In the genomic region with DNA sequence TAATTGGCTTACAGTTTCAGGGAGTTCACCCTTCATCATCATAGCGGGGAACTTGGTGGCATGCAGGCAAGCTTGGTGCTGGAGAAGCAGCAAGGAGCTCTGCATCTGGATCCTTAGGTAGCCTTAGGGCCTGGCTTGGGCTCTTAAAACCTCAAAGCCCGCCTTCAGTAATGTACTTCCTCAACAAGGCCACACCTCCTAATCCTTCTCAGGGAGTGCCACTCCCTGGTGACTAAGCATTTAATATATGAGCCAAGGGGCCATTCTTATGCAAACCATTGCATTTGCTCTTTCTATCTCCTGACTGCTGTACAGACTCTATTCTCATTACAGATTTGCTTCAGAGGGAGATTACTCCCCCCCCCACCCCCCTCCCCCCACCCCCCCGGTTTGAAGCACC, we compare ENCODE assay signal across 28 mouse cellular contexts.
DNase-seq lines count a peak whose midpoint lies in the region; ATAC-seq lines count a peak whose summit lies in the region.
"Had no signal": no experiment of that assay in that cellular context is flagged by ENCODE, and none has a peak within 500 bp of the region (broad histone marks: within the 10 kb centered on the region; RNA-seq: fewer than 3 reads in every experiment).

No protein-coding gene starts in this region.

- peak overlapping the region; percentile 71; the same call in 1 of the 2 replicates for H3K27ac ChIP-seq in midbrain, embryonic 15.5 days
- H3K27ac ChIP-seq: gastrocnemius, adult 2 months; heart, adult 2 months; hindbrain, embryonic 10.5 days; hindbrain, embryonic 15.5 days; limb, embryonic 12.5 days; liver, embryonic 15.5 days; stomach, embryonic 15.5 days had no signal

- no peaks in the 10 kb centered on the region for H3K36me3 ChIP-seq in midbrain, embryonic 15.5 days (replicated peaks)
- H3K36me3 ChIP-seq: heart, embryonic 12.5 days; hindbrain, embryonic 10.5 days; hindbrain, embryonic 15.5 days; limb, embryonic 12.5 days; liver, embryonic 15.5 days; stomach, embryonic 15.5 days had no signal

- no peak overlapping the region for H3K4me2 ChIP-seq in midbrain, embryonic 15.5 days
- H3K4me2 ChIP-seq: heart, embryonic 12.5 days; hindbrain, embryonic 15.5 days; limb, embryonic 12.5 days; liver, embryonic 15.5 days; lung, embryonic 14.5 days; stomach, embryonic 15.5 days had no signal

- H3K4me1 ChIP-seq in midbrain, embryonic 15.5 days, result peaks cover 6% of the 10 kb centered on the region; the same call in 1 of the 2 replicates
- H3K4me1 ChIP-seq: heart, embryonic 12.5 days; hindbrain, embryonic 10.5 days; hindbrain, embryonic 15.5 days; limb, embryonic 12.5 days; liver, embryonic 15.5 days; stomach, embryonic 15.5 days had no signal

- no peak overlapping the region for H3K9ac ChIP-seq in midbrain, embryonic 15.5 days
- H3K9ac ChIP-seq: heart, embryonic 12.5 days; hindbrain, embryonic 15.5 days; limb, embryonic 12.5 days; liver, embryonic 15.5 days; lung, embryonic 14.5 days; stomach, embryonic 15.5 days had no signal

- WGBS in midbrain, embryonic 15.5 days, result 82% methylated on average over 3 of the region's 3 CpGs

- intact Hi-C loops in heart, postnatal 14 days (cut with DNase I), result no loop called here

- peak; percentile 39 for DNase-seq in heart, adult 11 months
- no peak for DNase-seq in heart, postnatal 14 days
- peak; percentile 45 for DNase-seq in ES-CJ7 (ENCODE audit: low read depth, low spot score)
- DNase-seq in NIH3T3 (ENCODE audit: low read depth), result peak; percentile 41
- DNase-seq in lung, postnatal 25 days (ENCODE audit: low spot score), result no peak
- DNase-seq in embryo, embryonic 10.5 days (ENCODE audit: low spot score), result no peak
- DNase-seq in natural killer cell, adult 2 months (ENCODE audit: low spot score in 2 of 2), result no peak
- DNase-seq: adrenal gland, postnatal 25 days; cerebellum, adult 18-20 months; cerebellum, postnatal 14 days; gastrocnemius, adult 2 months; gastrocnemius, postnatal 36 days; heart, adult 2 months; kidney, adult 2 months; kidney, postnatal 36 days; lung, embryonic 14.5 days; lung, postnatal 14 days; right cerebral cortex, postnatal 14 days; thymus, postnatal 14 days had no signal

- no peaks in the 10 kb centered on the region for H3K27me3 ChIP-seq in midbrain, embryonic 15.5 days (replicated peaks)
- H3K27me3 ChIP-seq: hindbrain, embryonic 15.5 days; liver, embryonic 15.5 days; stomach, embryonic 15.5 days had no signal

- H3K9me3 ChIP-seq in midbrain, embryonic 15.5 days, result no peaks in the 10 kb centered on the region
- H3K9me3 ChIP-seq: hindbrain, embryonic 15.5 days; liver, embryonic 15.5 days; stomach, embryonic 15.5 days had no signal

- ATAC-seq in midbrain, embryonic 15.5 days (replicated peaks), result no peak

- no peak overlapping the region for H3K4me3 ChIP-seq in midbrain, embryonic 15.5 days
- H3K4me3 ChIP-seq: gastrocnemius, adult 2 months; heart, adult 2 months; heart, embryonic 12.5 days; hindbrain, embryonic 10.5 days; hindbrain, embryonic 15.5 days; layer of hippocampus, adult 2 months; left cerebral cortex, adult 2 months; limb, embryonic 12.5 days; liver, embryonic 15.5 days; stomach, embryonic 15.5 days had no signal

Comparison
In these comparisons a context has a peak if more than half of its experiments do, and no peak if none do; other contexts are left out.
1. DNase-seq: peak in heart, adult 11 months (single experiment), ES-CJ7 (single experiment) and NIH3T3 (single experiment); none in heart, postnatal 14 days (0 of 2), lung, postnatal 25 days (single experiment), embryo, embryonic 10.5 days (single experiment) and natural killer cell, adult 2 months (0 of 2).